Mouse (Mus musculus): Measurements from ENCODE around the gene Ssrp1.

DNA sequence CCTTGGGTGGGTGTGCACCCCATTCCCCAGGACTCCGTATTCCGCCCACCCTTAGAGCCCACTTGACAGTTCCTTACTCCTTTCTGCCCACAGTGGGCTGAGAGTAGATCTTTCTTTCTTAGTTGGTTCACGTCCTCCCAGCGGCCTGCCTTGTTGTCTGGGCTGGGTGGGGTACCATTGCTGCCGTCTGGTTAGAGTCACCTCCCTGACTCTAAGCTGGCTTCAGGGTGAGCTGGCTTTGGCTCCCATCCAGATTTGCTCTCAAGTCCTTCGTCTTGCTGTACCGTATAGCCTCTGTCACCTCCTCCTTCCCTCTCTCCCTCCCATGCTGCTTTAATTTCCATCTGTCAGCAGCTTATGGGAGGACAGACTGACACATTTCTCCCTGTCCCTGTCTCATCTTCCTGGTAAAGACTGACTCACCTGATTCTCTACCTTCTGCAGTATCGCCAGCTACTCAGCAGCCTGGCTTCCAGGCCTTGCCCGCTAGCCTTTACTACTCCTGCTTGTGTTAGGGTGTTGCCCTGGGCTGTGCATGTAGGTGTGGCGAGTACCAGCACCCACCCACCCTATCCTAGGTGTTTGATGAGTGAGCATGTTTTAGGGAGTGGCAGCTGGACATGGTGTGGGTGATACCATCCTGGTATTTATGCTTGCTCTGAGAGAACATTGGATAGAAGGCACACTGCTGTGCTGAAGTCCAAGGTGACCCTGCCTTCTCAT, 31.0 kb downstream of the Ssrp1 start:
- TF ChIP-seq CTCF (conservative IDR thresholded peaks at IDR 0.05; ENCODE audit: insufficient read depth, insufficient read length, low read depth, low read length) (no peak), POLR2A (IDR thresholded peaks at IDR 0.05; ENCODE audit: low read depth, low read length) (no peak)
